Mouse (Mus musculus) spleen, adult 2 months (tissue): ENCODE results near the gene Optn.

Experiments
- CTCF ChIP-seq: fragments of 200-500 bp; IDR thresholded peaks from 2 replicates; pipeline ENCODE4 v1.5.1; 2011; ENCODE audit warnings: mild to moderate bottlenecking, inconsistent platforms; ENCODE audit not compliant: insufficient read depth, insufficient read length, insufficient replicate concordance; ENCODE audit errors: extremely low read depth
- POLR2A ChIP-seq: fragments of 200-500 bp; IDR thresholded peaks from 2 replicates; pipeline ENCODE4 v1.6.1; 2011; ENCODE audit warnings: low read depth, low read length, inconsistent platforms

DNA sequence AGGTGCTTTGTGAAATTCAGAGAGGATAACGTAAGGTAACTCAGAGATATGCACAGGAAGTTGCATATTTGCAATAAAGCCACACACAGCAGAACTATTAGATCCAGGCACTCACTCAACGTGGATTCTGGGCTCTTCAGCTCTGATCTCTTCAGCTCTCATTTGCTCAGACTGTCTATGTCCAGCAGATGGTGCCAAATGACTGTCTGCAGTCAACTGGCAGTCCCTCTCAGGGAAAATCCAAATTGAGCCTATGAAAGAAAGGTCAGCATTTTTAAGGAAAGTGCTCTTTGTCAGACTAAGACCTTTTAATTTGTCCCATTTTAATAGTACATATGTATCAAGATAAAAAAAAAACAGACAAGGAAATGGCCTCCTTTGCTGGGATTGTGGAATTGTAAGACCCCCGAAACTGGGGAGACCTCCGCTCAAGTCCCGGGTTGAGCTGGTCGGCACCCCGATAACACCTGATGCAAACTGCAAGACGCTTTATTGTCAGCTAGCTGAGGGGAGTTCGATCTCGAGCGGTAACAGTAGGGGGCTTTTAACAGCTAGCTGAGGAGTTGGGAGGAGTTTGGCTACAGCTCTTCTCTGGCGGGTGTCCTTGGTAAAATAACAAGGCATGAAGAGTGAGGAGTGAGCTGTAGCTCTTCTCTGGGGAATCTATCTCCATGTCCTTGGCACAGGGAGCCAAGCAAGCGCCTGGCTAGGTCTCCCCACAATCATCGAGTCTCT lies 16.4 kb upstream of the Optn start:
- TF ChIP-seq CTCF (peak; percentile 28; the same call in 1 of the 2 replicates), POLR2A (no peak)
